Mouse (Mus musculus) frontal cortex, adult (tissue): ENCODE results near the gene 3110082I17Rik.

Experiments used
- ATAC-seq: cut with Nextera tagmentation; 2 replicates; pipeline ENCODE4 v1.9.2; 2017; ENCODE audit warnings: mild to moderate bottlenecking, moderate library complexity, mixed read lengths; ENCODE audit not compliant: low TSS enrichment

Gene 3110082I17Rik

GRCm38 (mm10) chr5:139378986-139379629, 81.2 kb downstream of the 3110082I17Rik start:
- no peak for ATAC-seq

- ATAC-seq: no peak
These were observed 82.1 kb downstream of the 3110082I17Rik start for GRCm38 (mm10) chr5:139378271-139378556.

DNA sequence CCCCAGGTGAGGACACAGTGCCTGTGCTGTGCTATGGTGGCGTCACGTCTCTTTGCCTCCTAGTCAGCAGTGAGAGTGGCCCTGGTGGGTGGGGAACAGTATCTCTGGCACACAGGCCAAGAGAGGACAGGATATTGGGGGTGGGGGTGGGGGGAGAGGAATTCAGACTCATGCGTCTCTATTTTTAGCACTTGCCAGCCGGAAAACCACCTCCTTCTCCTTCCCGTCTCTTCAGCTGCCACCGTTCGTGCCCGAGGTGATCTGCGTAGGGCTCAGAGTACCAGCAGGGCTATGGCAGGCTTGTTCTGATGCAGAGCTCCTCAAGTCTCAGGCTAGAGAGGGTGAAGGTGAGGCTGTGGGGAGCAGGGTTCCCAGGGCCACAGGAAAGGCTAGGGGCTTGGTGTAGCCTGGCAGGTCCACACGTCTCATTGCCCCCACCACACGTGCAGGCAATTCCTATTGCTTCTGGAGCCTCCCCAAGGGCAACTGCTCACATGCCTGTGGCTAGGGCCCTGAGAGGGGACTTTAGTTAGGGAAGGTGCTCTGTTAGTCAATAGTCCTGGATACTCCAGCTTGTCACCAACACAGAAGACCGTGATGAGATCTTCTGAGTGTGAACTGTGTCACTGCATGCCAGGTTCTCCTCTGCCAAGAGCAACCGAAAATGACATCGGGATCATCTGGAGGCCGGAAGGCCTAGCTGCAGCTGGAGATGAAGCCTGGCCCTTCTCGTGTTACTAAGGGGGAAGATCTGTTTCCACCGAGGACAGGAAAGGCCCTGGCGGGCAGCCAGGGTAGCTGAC, 82.7 kb downstream of the 3110082I17Rik start, which contains the start of gene Gpr146:
Gene Gpr146 (plus strand): TSS at position 230 of the 803 bp plus-strand sequence.
- ATAC-seq: no peak

DNA sequence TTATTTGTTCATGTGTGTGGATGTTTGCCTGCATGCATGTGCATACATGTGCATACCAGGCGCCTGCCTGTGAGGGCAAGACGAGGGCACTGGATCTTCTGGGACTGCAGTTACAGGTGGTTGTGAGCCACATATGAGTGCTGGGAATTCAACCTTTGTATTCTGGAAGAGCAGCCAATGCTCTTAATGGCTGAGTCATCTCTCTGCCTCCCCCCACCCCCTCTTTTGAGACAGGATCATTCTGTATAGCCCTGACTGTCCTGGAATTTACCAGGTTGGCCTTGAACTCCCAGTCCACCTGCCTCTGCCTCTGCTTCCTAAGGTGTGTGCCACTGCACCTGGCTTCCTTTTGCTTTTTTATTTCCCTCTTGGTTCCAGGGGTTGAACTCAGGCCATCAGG, 85.5 kb downstream of the 3110082I17Rik start:
- ATAC-seq: no peak

DNA sequence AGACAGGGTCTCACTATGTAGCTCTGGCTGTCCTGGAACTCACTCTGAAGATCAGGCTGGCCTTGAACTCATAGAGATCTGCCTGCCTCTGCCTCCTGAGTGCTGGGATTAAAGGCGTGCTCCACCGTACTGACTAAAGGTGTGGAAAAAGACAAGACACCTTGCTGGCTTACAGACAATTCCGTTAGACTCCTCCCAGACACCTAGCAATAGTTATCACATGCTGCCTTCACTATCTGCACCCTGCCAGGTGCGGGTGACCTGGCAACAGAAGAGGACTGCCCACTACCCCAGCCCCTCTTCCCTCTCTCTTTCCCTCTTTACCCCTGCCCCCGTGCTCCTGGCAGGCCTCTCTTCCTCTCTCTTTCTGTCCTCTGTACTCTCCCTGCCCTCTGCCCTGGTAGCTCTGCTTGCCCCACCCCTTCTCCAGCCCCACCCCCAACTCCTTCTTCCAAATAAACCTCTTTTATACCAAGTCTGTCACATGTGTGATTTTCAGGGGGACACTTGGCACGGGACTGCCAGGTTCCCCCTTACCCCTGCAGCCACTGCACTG, 86.4 kb downstream of the 3110082I17Rik start:
- no peak for ATAC-seq

DNA sequence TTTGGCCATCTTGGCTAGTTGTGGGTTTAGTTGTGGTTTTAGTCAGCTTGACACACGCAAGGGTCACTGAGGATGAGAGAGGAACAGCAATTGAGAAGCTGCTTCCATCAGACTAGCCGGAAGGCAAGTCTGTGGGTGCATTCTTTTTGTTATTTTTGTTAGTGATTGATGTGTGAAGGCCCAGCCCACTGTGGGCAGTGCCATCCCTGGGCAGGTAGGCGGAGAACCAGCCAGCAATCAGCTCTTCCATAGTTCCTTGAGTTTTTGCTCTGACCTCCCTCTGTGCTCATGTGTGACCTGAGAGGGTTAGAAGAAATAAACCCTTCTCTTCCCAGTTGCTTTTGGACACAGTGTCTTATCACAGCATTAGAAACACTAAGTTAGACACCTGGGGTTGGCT, 87.2 kb downstream of the 3110082I17Rik start:
- no peak for ATAC-seq

GRCm38 (mm10) chr5:139371631-139372401, 88.5 kb downstream of the 3110082I17Rik start:
- peak; percentile 77 for ATAC-seq

GRCm38 (mm10) chr5:139371118-139371517, 89.2 kb downstream of the 3110082I17Rik start:
- no peak for ATAC-seq

GRCm38 (mm10) chr5:139370336-139370735, 90.0 kb downstream of the 3110082I17Rik start:
- no peak for ATAC-seq

GRCm38 (mm10) chr5:139368638-139369320, 91.5 kb downstream of the 3110082I17Rik start:
- no peak for ATAC-seq

GRCm38 (mm10) chr5:139367884-139368458, 92.4 kb downstream of the 3110082I17Rik start:
- peak; percentile 14; the same call in 1 of the 2 replicates for ATAC-seq

- ATAC-seq: no peak
These were observed 93.8 kb downstream of the 3110082I17Rik start for GRCm38 (mm10) chr5:139366484-139366883.

DNA sequence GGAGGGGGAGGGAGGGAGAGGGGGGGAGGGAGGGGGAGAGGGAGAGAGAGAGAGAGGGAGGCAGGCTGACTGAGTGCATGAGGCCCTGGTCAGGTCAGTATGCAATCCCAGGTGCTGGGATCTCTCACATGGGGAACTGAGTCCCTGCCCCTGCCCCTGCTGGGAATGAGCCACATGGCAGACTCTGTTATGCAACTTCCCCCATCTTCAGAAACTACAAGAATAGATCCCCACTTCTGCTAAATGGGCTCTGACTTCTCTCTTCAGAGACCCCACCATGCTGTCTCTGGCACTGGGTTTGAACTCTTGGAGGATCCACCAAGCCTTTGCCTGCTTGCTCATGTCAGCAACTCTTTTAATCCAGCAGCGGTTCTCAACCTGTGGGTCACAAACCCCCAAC, 94.5 kb downstream of the 3110082I17Rik start:
- no peak for ATAC-seq

- 0 out of 2 replicates have a peak, but pooled peaks have one; percentile 14 for ATAC-seq
These were observed 95.3 kb downstream of the 3110082I17Rik start for GRCm38 (mm10) chr5:139364911-139365571.

DNA sequence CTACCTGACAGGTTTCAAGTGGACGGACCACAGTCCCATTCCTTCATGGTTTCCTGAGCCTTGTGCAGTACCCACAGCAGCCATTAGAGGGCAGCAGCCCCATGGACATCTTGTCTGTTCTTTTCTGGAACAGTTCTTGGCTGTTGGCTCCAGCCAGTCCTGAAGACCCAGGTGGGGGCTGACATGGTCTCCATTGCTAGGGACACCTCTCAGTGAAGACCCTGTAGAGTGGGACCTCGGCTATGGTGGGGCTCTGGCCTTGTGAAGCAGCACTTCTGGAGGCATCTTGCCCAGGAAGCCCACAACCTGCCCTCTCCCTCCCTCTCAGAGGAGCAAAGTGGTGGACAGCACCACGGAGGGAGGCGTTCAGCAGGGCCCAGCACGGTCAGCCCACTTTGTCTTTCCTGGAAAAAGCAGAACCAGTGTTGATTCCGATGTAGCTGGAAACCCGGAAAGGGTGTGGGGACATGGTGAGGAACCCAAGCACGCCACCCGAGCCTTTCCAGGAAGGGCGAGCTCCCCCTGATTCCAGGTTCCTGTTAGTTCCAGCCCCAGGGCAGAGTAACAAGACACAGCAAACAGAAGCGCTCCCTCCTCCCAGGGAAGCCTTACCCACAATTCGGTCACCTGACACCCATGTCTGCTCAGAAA, 95.9 kb downstream of the 3110082I17Rik start:
- ATAC-seq: peak; percentile 44

- ATAC-seq: no peak
These were observed 96.5 kb downstream of the 3110082I17Rik start for GRCm38 (mm10) chr5:139363858-139364257.

- ATAC-seq: no peak
These were observed 101.1 kb downstream of the 3110082I17Rik start for GRCm38 (mm10) chr5:139359244-139359643.

DNA sequence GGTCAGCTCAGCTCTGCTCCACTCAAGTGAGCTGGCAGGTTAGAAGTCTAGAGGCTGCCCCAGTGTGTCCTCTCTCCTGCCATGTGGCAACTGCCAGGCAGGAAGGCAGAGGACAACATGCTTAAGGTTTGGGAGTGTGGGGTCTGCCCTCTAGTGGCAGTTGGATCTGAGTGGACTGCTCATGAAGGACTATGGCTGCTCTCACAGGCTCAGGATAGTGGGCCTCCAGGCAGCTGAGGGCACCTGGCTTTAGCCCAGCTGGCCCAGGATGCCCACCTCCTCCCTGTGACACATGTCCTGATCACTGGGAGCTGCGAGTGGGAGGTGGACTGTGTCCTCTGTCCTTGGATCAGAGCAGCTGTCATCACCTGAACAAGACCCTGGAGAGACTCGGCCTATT, 101.7 kb downstream of the 3110082I17Rik start:
- ATAC-seq: peak; percentile 60; the same call in 1 of the 2 replicates

DNA sequence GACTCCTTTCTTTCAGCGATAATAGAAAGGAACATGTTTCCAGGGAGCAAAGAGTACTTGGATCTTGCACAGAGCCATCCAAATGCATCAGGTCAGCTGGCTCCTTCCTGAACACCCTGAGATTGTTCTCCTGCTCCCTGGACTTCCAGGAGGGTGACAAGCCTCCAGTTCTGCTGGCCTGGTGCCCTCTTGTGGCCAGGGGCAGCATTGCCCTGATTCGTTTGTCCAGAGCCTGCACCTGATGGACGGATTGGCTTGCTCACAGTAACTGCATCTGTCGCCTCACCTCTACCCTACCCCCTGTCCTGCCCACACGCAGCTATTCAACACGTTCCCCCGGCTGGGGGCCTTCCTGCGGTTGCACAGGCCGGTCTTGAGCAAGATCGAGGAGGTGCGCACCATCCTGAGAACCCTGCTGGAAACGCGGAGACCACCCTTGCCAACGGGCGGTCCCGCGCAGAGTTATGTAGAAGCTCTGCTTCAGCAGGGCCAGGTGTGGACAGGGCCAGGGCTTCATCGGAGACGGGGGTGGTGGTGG, 105.0 kb downstream of the 3110082I17Rik start:
- ATAC-seq: peak; percentile 58

DNA sequence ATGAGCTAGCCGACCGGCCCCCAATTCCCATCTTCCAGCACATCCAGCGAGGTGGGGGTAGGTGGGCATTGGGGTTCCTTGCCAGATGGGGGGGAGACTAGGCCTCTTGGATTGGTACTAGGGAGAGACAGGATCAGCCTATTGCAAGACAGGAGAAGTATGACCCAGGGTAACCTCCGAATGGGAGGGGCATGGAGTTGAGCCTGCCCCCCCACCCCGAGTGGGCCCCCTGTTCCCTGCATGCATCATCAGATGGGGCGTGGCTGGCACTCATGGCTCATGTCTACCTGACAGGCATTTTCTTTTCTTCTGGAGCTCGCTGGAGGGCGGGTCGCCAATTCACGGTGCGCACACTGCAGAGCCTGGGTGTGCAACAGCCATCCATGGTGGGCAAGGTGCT, 106.4 kb downstream of the 3110082I17Rik start:
- ATAC-seq: no peak
